Mouse (Mus musculus): ENCODE results near the gene Cemip2.

Gene Cemip2

DNA sequence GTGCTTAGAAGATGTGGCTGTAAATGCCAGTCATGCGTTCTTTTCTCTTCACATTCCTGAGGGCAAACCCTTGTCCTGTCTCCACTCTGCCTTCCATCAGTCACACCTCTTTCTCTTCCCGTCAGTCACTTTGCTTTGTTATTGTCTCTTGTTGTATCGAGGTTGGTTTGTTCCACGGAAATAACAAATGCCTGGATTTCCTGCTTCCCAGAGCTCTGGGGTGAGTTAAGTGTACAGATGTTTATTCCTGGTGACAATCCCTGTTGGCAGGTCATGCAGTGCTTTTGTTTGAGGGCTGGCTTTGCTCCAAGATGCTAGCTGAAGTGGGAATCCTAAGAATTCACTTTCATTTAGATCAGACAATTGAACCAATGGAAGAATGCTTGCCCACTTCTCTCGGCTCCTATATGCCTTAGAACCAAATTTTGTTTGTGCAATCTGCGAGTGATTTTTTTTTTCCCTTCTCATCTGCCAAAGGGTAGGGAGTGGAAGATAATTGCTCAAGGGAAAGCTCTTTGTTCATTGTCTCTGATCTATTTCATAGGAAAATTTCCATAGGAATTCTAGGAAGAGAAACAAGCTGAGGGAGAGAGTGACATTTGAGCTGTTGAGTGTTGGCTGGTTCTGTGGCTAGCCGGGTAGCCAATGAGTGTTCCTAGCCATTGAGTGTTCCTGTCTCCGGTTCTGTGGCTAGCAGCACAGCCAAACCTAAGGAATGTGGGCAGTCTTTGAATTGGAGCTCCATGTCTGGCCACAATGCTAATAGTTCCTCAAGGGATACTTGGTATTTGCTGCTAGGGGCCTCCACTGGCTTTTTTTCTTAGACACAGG lies 104.2 kb downstream of the Cemip2 start:
- no peak for DNase-seq

DNA sequence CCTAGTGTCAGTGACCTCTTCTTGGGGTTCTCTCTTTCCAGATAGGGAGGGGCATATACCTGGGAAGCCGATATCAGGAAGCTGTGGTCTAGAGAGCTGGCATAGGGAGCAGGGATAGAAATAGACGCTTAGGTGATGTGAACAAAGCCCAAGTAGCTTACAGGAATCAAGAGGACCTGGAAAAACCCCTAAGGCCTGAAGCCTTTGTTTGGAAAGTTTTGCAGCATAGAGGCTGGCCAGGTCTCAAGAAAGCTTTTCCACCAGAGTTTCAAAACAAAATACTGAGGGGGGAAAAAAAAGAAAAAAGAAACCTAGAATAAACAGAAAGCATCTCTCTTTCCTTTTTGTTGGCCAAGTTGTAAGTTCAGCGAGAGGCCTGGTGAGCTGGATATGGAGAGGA lies 104.9 kb downstream of the Cemip2 start:
- DNase-seq: no peak

DNA sequence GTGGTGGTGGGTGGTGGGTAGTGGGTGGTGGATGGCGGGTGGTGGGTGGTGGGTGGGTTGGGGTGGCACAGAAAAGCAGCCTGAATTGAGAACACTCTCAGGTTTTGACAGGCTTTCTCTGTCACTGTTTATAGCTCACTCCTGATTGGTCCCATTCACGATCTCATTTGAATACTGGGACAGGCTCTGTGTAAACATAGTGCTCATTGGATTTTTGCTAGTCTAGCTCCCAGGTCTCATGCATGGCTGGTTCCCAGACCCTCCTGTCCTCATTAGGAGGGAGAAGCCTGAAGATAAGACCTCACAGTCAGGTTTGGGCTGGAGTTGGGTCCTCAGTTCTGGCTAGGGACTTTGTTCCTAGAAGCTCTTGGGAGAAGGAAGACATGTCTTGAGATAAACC lies 105.8 kb downstream of the Cemip2 start:
- DNase-seq: no peak

DNA sequence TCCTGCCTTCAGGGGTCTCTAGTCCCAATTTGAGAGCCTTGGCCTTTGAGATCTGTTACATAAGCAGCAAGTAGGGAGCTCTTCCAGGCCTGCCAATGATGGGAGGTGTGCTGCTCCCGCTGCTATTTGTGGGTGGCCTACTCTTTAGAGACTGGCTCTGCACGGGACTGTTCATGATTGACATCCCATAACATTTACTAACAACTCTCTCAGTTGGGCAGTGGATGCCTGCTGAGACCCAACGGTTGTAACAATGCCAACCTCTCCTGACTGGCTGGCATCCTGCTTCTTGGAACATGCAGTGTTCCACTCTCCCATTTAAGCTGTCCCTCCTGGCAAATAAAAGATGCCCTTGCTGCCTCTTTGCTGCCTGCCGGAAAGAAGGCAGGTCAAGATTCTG lies 106.2 kb downstream of the Cemip2 start:
- peak; percentile 61 for DNase-seq

DNA sequence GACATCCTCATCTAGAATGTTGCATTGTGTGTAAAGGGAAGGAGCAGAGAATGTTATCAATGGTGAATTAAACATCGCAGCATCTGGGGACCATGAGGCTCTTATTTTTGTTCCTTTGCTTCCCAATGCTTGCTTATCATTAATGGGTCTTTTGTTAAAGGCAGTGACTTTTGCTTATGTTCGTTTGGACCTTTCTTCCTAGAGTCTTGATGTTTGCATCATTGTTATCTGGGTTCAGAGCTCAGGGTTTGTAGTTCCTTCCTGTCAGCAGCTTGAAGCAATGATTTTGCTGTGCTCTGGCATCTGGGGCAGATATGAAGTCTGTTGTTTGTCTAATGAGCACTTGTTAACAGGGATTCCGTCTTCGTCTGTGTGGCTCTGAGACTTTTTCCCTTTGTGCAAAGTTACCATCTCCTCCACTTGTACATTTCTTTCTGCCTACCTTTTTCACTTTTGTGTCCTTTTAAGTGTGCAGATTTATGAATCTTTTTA lies 108.1 kb downstream of the Cemip2 start:
- DNase-seq: no peak

DNA sequence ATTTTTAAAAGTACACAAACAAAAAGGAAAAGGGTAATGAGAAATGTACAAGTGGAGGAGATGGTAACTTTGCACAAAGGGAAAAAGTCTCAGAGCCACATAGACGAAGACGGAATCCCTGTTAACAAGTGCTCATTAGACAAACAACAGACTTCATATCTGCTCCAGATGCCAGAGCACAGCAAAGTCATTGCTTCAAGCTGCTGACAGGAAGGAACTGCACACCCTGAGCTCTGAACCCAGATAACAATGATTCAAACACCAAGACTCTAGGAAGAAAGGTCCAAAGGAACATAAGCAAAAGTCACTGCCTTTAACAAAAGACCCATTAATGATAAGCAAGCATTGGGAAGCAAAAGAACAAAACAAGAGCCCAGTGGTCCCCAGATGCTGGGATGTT lies 112.6 kb downstream of the Cemip2 start:
- DNase-seq: no peak

DNA sequence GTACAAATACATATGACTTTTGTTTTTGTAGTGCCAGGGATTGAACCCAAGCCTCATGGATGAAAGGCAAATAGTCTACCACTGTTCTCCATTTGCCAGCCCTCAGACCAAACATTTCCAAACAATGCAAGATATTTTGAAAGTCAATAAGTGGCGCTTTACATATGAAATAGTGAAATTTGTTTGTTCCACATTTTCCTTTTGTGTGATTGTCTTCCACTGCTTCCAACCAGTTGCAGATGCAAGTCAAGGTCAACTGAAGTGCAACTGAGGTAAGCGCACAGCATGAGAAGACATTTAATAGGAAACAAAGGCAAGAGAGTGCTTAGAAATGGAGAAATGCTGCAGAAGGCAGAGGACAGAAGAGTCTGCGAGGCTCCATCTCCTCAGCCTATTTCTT lies 116.7 kb downstream of the Cemip2 start:
- DNase-seq: no peak

DNA sequence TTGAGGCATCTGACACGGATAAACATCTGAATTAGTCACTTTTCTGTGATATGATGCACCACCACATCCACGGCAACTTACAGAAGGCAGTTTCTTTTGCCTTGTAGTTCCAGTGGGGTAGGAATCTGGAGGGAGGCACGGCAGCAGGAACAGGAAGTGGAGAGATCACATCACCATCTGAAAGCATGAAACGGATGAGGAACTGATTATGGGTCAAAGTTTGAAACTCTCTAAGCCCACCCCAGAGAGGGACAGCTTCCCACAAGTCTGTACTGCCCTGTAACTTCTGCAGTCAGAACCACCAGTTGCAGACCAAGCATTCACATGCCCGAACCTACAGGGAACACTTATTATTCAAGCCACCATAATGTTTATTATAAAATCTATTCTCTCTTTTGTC lies 117.4 kb downstream of the Cemip2 start:
- no peak for DNase-seq

DNA sequence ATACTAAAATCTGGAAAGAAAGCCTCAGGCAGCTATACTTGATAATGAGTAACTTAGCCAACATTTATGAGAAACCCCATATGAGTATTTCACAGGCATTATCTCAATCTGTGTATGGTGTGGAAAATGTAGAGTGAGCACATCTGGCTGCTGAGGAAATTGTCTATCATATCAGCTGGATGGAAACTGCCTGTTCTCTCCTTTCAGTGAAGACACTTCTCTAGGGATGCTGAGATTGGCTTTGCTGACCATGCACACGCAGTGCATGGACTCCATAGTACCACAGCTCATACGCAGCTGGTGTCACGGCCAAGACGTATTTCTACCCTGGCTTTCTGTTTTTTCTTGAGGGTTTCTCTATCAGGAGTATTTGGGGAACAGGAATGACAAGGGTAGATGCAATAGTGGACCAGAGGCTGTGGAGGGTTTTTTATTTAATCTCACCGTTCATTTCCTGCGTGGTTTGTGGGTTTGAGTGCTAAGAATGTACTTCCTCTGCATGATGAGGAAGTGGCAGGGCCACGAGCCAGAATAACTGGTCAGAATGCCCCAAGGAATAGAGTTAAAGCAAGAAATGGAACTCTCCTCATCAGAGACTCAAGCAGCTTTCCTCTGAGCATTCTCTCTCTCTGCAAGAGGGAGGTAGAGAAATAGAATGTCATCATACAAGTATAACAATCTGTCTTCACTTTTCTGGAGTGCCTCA lies 119.1 kb downstream of the Cemip2 start:
- DNase-seq: no peak

DNA sequence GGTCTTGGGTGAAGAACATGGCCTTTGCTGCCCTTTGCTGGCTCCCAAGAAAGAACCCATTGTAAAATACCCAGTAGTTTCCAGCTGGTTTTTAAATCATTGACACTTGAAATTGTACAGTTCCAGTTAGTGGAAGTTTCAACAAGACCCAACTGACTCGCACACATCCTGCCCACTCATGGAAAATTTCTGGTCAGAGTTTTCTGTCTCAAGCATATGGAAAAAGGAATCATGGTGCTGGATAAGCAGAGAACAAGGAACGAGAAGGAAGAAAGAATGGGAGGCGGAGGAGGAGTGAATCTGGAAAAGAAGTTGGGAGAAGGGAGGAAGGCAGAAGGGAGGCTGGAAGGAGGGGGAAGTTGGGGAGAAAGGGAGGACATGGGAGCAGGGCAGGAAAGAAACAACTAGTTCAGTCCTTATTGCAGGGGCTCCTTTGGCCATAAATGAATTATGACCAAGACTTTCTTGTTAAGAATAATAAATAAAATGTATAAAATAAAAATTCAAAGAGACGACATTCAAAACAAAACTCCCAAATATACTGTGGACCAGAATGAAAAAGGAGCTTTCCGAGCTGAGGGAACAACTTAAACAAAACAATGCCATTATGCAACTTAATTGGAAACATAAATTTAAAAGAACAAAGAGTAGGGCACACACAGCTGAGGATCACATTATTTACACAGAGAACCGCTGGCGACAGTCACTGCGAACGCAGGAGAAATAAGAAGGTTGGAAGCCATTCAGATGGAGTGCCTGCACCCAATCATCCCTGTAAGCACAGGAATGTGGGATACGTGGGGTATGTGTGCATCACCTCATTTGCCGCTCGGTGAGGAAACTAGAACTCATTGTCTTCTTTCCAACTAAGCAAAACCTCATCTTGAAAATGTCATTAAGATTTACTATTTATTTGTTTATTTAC lies 120.1 kb downstream of the Cemip2 start:
- DNase-seq: no peak

Data from cerebellum, adult 9-10 months (tissue).